Mouse (Mus musculus): Measurements from ENCODE around the gene Ahnak2. TPM values are rescaled to one million over a fixed set of nuclear protein-coding genes. Genes with fewer than 3 reads are reported as not detected.

Gene Ahnak2
- polyA plus RNA-seq, 1 experiment from 2014 or later: 0.36 TPM

GRCm38 (mm10) chr12:112730808-112731207, 71.6 kb downstream of the Ahnak2 start:
- DNase-seq (no peak), ATAC-seq (no peak)
- Histone ChIP-seq H3K4me1 (ENCODE audit: insufficient read depth) (no peaks in the 10 kb centered on the region), H3K27me3 (ENCODE audit: insufficient read depth, low read length) (no peaks in the 10 kb centered on the region), H3K9ac (replicated peaks) (no peak overlapping the region), H3K27ac (ENCODE audit: low read depth) (no peak overlapping the region), H3K36me3 (replicated peaks; ENCODE audit: insufficient read depth, low read length) (0 out of 2 replicates have a peak, but pooled peaks cover 5% of the 10 kb centered on the region), H3K9me3 (ENCODE audit: low read length) (no peaks in the 10 kb centered on the region), H3K4me3 (ENCODE audit: low read depth, low read length) (no peak overlapping the region), H3K4me2 (ENCODE audit: low read depth, low read length) (no peak overlapping the region)
- WGBS (ENCODE audit: insufficient replicate concordance): 73% methylated on average over 14 of the region's 14 CpGs
- no peak for TF ChIP-seq EP300 (IDR thresholded peaks at IDR 0.05; ENCODE audit: low read depth)
- no peak for TF ChIP-seq CTCF (IDR thresholded peaks at IDR 0.05; ENCODE audit: low read depth)

DNA sequence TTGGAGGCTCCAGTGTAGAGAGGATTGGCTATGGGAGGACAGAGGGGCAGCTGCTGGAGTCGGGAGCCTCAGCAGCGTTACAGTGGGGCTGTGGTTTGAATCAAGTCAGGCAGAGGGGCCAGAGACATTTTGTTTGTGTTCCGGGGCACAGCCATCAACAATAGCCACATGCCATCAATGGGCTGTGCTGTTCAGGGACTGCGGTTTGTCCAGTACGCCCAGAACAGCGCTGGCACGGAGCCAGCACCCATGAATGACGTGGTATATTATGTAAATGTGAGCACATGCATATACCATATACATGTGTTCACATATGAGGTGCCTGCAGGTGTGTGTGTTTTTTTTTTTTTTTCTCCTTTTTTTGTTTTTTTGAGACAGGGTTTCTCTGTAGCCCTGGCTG, 74.7 kb downstream of the Ahnak2 start:
- DNase-seq (no peak), ATAC-seq (no peak)
- H3K9me3 ChIP-seq (ENCODE audit: low read length): no peaks in the 10 kb centered on the region
- 0 out of 2 replicates have a peak, but pooled peaks cover 3% of the 10 kb centered on the region for H3K36me3 ChIP-seq (replicated peaks; ENCODE audit: insufficient read depth, low read length)
- H3K27me3 ChIP-seq (ENCODE audit: insufficient read depth, low read length): 0 out of 2 replicates have a peak, but pooled peaks cover 2% of the 10 kb centered on the region
- no peak overlapping the region for H3K4me3 ChIP-seq (ENCODE audit: low read depth, low read length)
- no peak overlapping the region for H3K27ac ChIP-seq (ENCODE audit: low read depth)
- H3K9ac ChIP-seq (replicated peaks): no peak overlapping the region
- 71% methylated on average over 8 of the region's 8 CpGs for whole genome bisulfite sequencing (ENCODE audit: insufficient replicate concordance)
- H3K4me1 ChIP-seq (ENCODE audit: insufficient read depth): peaks cover 7% of the 10 kb centered on the region; the same call in 1 of the 2 replicates
- TF ChIP-seq CTCF (IDR thresholded peaks at IDR 0.05; ENCODE audit: low read depth) (no peak), EP300 (IDR thresholded peaks at IDR 0.05; ENCODE audit: low read depth) (no peak)
- H3K4me2 ChIP-seq (ENCODE audit: low read depth, low read length): no peak overlapping the region

DNA sequence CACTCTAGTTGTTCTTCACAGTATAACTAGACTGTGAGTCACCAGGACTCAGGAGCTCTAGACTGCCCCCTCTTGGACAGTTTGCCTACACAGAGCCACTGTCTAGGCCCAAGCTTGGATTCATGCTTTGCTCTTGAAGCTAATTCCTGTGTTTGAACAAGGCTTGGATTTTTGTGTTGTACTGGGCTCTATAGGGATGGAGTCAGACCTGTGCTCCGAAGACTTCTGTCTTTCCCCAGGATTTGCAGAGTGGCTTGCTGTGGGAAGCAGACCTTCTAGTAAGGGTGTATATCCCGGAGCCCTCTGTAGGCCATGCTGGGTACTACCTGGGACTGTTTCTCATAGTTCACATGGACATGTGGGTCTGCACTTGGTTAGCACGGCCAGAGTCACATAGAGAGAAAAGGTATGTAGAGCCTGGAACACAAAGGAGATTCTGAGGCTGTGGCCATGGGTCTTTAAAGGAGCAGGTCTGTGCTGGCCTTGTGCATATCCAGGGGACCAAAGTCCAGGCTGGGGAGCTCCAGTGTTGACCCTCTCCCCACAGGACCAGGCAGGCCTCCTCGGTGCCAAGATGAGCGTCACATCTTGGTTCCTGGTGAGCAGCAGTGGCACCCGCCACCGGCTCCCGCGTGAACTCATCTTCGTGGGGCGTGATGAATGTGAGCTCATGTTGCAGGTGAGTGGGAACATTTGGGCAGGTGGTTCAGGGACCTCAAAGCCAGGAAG, 78.2 kb downstream of the Ahnak2 start:
- no peak overlapping the region for H3K4me3 ChIP-seq (ENCODE audit: low read depth, low read length)
- no peaks in the 10 kb centered on the region for H3K9me3 ChIP-seq (ENCODE audit: low read length)
- peak; percentile 19; the same call in 1 of the 2 replicates for ATAC-seq
- H3K27me3 ChIP-seq (ENCODE audit: insufficient read depth, low read length): peaks cover 22% of the 10 kb centered on the region
- no peaks in the 10 kb centered on the region for H3K36me3 ChIP-seq (replicated peaks; ENCODE audit: insufficient read depth, low read length)
- TF ChIP-seq CTCF (IDR thresholded peaks at IDR 0.05; ENCODE audit: low read depth) (peak; percentile 69), EP300 (IDR thresholded peaks at IDR 0.05; ENCODE audit: low read depth) (no peak)
- peaks cover 10% of the 10 kb centered on the region for H3K4me1 ChIP-seq (ENCODE audit: insufficient read depth)
- no peak overlapping the region for H3K9ac ChIP-seq (replicated peaks)
- DNase-seq: peak; percentile 75
- no peak overlapping the region for H3K4me2 ChIP-seq (ENCODE audit: low read depth, low read length)
- no peak overlapping the region for H3K27ac ChIP-seq (ENCODE audit: low read depth)
- WGBS (ENCODE audit: insufficient replicate concordance): 68% methylated on average over 11 of the region's 11 CpGs

- H3K4me3 ChIP-seq (ENCODE audit: low read depth, low read length): no peak overlapping the region
- H3K4me2 ChIP-seq (ENCODE audit: low read depth, low read length): no peak overlapping the region
- TF ChIP-seq CTCF (IDR thresholded peaks at IDR 0.05; ENCODE audit: low read depth) (no peak), EP300 (IDR thresholded peaks at IDR 0.05; ENCODE audit: low read depth) (no peak)
- no peaks in the 10 kb centered on the region for H3K36me3 ChIP-seq (replicated peaks; ENCODE audit: insufficient read depth, low read length)
- DNase-seq (no peak), ATAC-seq (no peak)
- H3K9ac ChIP-seq (replicated peaks): no peak overlapping the region
- H3K27ac ChIP-seq (ENCODE audit: low read depth): no peak overlapping the region
- H3K27me3 ChIP-seq (ENCODE audit: insufficient read depth, low read length): peaks cover 22% of the 10 kb centered on the region
- 77% methylated on average over 6 of the region's 6 CpGs for WGBS (ENCODE audit: insufficient replicate concordance)
- no peaks in the 10 kb centered on the region for H3K9me3 ChIP-seq (ENCODE audit: low read length)
- peaks cover 16% of the 10 kb centered on the region for H3K4me1 ChIP-seq (ENCODE audit: insufficient read depth)
Observed at GRCm38 (mm10) chr12:112723445-112723844, 79.0 kb downstream of the Ahnak2 start.

- peaks cover 22% of the 10 kb centered on the region for H3K27me3 ChIP-seq (ENCODE audit: insufficient read depth, low read length)
- H3K9ac ChIP-seq (replicated peaks): peak overlapping the region; percentile 75
- H3K36me3 ChIP-seq (replicated peaks; ENCODE audit: insufficient read depth, low read length): no peaks in the 10 kb centered on the region
- WGBS (ENCODE audit: insufficient replicate concordance): 25% methylated on average over 5 of the region's 5 CpGs
- TF ChIP-seq EP300 (IDR thresholded peaks at IDR 0.05; ENCODE audit: low read depth) (no peak), CTCF (IDR thresholded peaks at IDR 0.05; ENCODE audit: low read depth) (no peak)
- DNase-seq: no peak
- ATAC-seq: no peak
- peak overlapping the region; percentile 69 for H3K4me3 ChIP-seq (ENCODE audit: low read depth, low read length)
- peaks cover 16% of the 10 kb centered on the region for H3K4me1 ChIP-seq (ENCODE audit: insufficient read depth)
- peak overlapping the region; percentile 91 for H3K4me2 ChIP-seq (ENCODE audit: low read depth, low read length)
- H3K27ac ChIP-seq (ENCODE audit: low read depth): 0 out of 2 replicates have a peak overlapping the region, but pooled peaks have one; percentile 82
- H3K9me3 ChIP-seq (ENCODE audit: low read length): no peaks in the 10 kb centered on the region
Observed at GRCm38 (mm10) chr12:112723028-112723330, 79.5 kb downstream of the Ahnak2 start.

DNA sequence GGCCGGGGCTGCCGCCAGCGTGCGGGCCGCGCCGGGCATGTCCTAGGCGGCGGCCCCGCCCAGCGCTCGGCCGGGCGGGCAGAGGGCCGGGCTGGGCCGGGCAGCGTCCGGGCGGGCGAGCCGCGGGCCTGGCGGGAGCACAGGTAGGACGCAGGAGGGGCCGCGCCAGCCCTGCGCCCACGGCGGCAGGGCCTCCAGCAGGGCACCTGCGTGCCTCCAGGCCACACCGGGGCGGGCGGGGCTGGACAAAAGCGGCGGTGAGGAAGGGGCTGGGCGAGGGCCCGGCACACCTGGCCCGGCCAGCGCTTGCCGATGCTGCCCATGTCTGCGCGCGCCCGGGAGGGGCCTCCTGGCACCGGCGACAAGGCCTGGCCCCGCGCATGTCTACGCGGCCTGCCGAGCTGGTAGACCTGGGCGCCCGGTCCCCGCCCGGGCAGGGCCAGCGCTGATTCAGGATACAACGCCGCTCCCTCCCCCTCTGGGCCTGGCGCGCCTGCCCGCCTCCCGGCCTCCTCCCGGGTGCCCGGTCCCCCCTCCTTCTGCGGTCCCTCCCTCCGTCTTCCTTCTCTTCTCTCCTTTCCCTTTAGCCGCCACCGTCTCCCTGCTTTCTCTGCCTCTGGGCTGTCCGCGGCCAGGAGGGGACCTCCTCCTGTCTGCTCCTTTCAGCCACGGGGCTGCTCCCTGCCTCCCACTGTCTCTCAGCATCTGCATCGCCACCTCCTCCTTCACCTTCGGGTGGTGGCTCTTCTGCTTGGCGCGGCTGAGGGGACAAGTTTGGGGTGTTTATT, 80.0 kb downstream of the Ahnak2 start:
- H3K27me3 ChIP-seq (ENCODE audit: insufficient read depth, low read length): peaks cover 22% of the 10 kb centered on the region
- H3K4me1 ChIP-seq (ENCODE audit: insufficient read depth): peaks cover 16% of the 10 kb centered on the region
- H3K4me2 ChIP-seq (ENCODE audit: low read depth, low read length): peak overlapping the region; percentile 91
- H3K9ac ChIP-seq (replicated peaks): peak overlapping the region; percentile 75
- 5% methylated on average over 27 of the region's 75 CpGs for WGBS (ENCODE audit: insufficient replicate concordance)
- H3K27ac ChIP-seq (ENCODE audit: low read depth): peak overlapping the region; percentile 82
- ATAC-seq: peak; percentile 29
- H3K4me3 ChIP-seq (ENCODE audit: low read depth, low read length): peak overlapping the region; percentile 69
- no peaks in the 10 kb centered on the region for H3K36me3 ChIP-seq (replicated peaks; ENCODE audit: insufficient read depth, low read length)
- TF ChIP-seq CTCF (IDR thresholded peaks at IDR 0.05; ENCODE audit: low read depth): no peak
- TF ChIP-seq EP300 (IDR thresholded peaks at IDR 0.05; ENCODE audit: low read depth): no peak
- no peaks in the 10 kb centered on the region for H3K9me3 ChIP-seq (ENCODE audit: low read length)
- DNase-seq: peak; percentile 47

Small RNA genes lying within 50 kb of the gene (microRNA-seq; reads per million reads assigned to microRNA genes)
- 1.6 reads per million for gene Mir6940

Other genes with a start within 250 kb of the Ahnak2 start
- gene Inf2, start 213.9 kb downstream of the Ahnak2 start, polyA plus RNA-seq (2015; fragmentation: Nextera tagmentation; extraction: Ambion mirVana): 1.8 and 1.9 TPM in 2 replicates
- gene Adssl1, start 182.6 kb downstream of the Ahnak2 start, polyA plus RNA-seq (2015; fragmentation: Nextera tagmentation; extraction: Ambion mirVana): 22.8 and 24.4 TPM in 2 replicates
- 55.6 and 62.2 TPM in 2 replicates for gene Siva1, start 158.0 kb downstream of the Ahnak2 start, polyA plus RNA-seq (2015; fragmentation: Nextera tagmentation; extraction: Ambion mirVana)
- gene Akt1, start 127.8 kb downstream of the Ahnak2 start, polyA plus RNA-seq (2015; fragmentation: Nextera tagmentation; extraction: Ambion mirVana): 26.7 and 29.3 TPM in 2 replicates
- 1.3 and 1.6 TPM in 2 replicates for gene Zbtb42, start 123.8 kb downstream of the Ahnak2 start, polyA plus RNA-seq (2015; fragmentation: Nextera tagmentation; extraction: Ambion mirVana)
- gene Cep170b, start 82.2 kb downstream of the Ahnak2 start, polyA plus RNA-seq (2015; fragmentation: Nextera tagmentation; extraction: Ambion mirVana): 4.0 and 4.8 TPM in 2 replicates
- gene Pld4, start 42.0 kb downstream of the Ahnak2 start, polyA plus RNA-seq (2015; fragmentation: Nextera tagmentation; extraction: Ambion mirVana): 20.9 and 22.4 TPM in 2 replicates
- 0.69 TPM in 2 replicates for gene Clba1, start 6.3 kb upstream of the Ahnak2 start, polyA plus RNA-seq (2015; fragmentation: Nextera tagmentation; extraction: Ambion mirVana)
- gene Cdca4, start 26.8 kb upstream of the Ahnak2 start, polyA plus RNA-seq (2015; fragmentation: Nextera tagmentation; extraction: Ambion mirVana): 29.8 and 30.4 TPM in 2 replicates
- gene Gpr132, start 65.6 kb upstream of the Ahnak2 start, polyA plus RNA-seq (2015; fragmentation: Nextera tagmentation; extraction: Ambion mirVana): 0.26 and 0.34 TPM in 2 replicates
- gene Jag2, start 127.1 kb upstream of the Ahnak2 start, polyA plus RNA-seq (2015; fragmentation: Nextera tagmentation; extraction: Ambion mirVana): 0.14 and 0.22 TPM in 2 replicates
- gene Nudt14, start 139.5 kb upstream of the Ahnak2 start, polyA plus RNA-seq (2015; fragmentation: Nextera tagmentation; extraction: Ambion mirVana): 30.0 and 30.6 TPM in 2 replicates
- gene Btbd6, start 173.8 kb upstream of the Ahnak2 start, polyA plus RNA-seq (2015; fragmentation: Nextera tagmentation; extraction: Ambion mirVana): 4.1 and 4.7 TPM in 2 replicates
- gene Brf1, start 198.0 kb upstream of the Ahnak2 start, polyA plus RNA-seq (2015; fragmentation: Nextera tagmentation; extraction: Ambion mirVana): 17.0 and 18.4 TPM in 2 replicates
- gene Pacs2, start 211.9 kb upstream of the Ahnak2 start, polyA plus RNA-seq (2015; fragmentation: Nextera tagmentation; extraction: Ambion mirVana): 3.9 and 4.0 TPM in 2 replicates

Data from liver, postnatal 0 days (tissue).